Mouse (Mus musculus): Measurements from ENCODE around the gene Gm7694. TPM values are rescaled to one million over a fixed set of nuclear protein-coding genes. Genes with fewer than 3 reads are reported as not detected.

Gene Gm7694
- polyA plus RNA-seq (2021): 4.0 TPM

- ATAC-seq: no peak
- ChIA-PET CTCF (no interaction called here), POLR2A (no interaction called here)
- no peaks in the 10 kb centered on the region for H3K27me3 ChIP-seq
- no peak for TF ChIP-seq CTCF (IDR thresholded peaks at IDR 0.05)
- DNase-seq (ENCODE audit: low read depth, low spot score): no peak
- in situ Hi-C loops (cut with MboI; ENCODE audit: low pct_unique_long_range_greater_than_20kb): no loop called here
Measured at GRCm38 (mm10) chr1:170306232-170306631, at the start of gene Gm7694. Gene Gm7694, minus strand, starts transcription at chr1:170306332.

GRCm38 (mm10) chr1:170353335-170353734 is 47.2 kb upstream of the Gm7694 start:
- ChIA-PET POLR2A (no interaction called here), CTCF (no interaction called here)
- H3K27me3 ChIP-seq: no peaks in the 10 kb centered on the region
- in situ Hi-C loops (cut with MboI; ENCODE audit: low pct_unique_long_range_greater_than_20kb): no loop called here
- no peak for TF ChIP-seq CTCF (IDR thresholded peaks at IDR 0.05)
- DNase-seq (ENCODE audit: low read depth, low spot score) (no peak), ATAC-seq (no peak)

- POLR2A ChIA-PET: no interaction called here
- no peak for DNase-seq (ENCODE audit: low read depth, low spot score)
- TF ChIP-seq CTCF (IDR thresholded peaks at IDR 0.05): no peak
- H3K27me3 ChIP-seq: no peaks in the 10 kb centered on the region
- ATAC-seq: no peak
- CTCF ChIA-PET: interaction anchor here (1.6 to 1.7 kb wide), 2 partner anchors 12 to 262 kb away, joined by 3 to 5 read pairs; no protein-coding TSS in a partner anchor
- in situ Hi-C loops (cut with MboI; ENCODE audit: low pct_unique_long_range_greater_than_20kb): no loop called here
Measured at GRCm38 (mm10) chr1:170351080-170351479, 44.9 kb upstream of the Gm7694 start.

- ChIA-PET CTCF (interaction anchor here (0.8 to 0.9 kb wide), 2 partner anchors 19 to 38 kb away, joined by 3 read pairs; no protein-coding TSS in a partner anchor), POLR2A (no interaction called here)
- ATAC-seq (no peak), DNase-seq (ENCODE audit: low read depth, low spot score) (no peak)
- no peaks in the 10 kb centered on the region for H3K27me3 ChIP-seq
- in situ Hi-C loops (cut with MboI; ENCODE audit: low pct_unique_long_range_greater_than_20kb): no loop called here
- no peak for TF ChIP-seq CTCF (IDR thresholded peaks at IDR 0.05)
Measured at GRCm38 (mm10) chr1:170346266-170346665, 40.1 kb upstream of the Gm7694 start.

GRCm38 (mm10) chr1:170343906-170344305 is 37.8 kb upstream of the Gm7694 start:
- H3K27me3 ChIP-seq: no peaks in the 10 kb centered on the region
- in situ Hi-C loops (cut with MboI; ENCODE audit: low pct_unique_long_range_greater_than_20kb): no loop called here
- ChIA-PET CTCF (no interaction called here), POLR2A (interaction anchor here (0.7 kb wide), 1 partner anchor 1093 kb away, joined by 4 read pairs; no protein-coding TSS in a partner anchor)
- no peak for TF ChIP-seq CTCF (IDR thresholded peaks at IDR 0.05)
- ATAC-seq (no peak), DNase-seq (ENCODE audit: low read depth, low spot score) (no peak)

GRCm38 (mm10) chr1:170343081-170343480 is 36.9 kb upstream of the Gm7694 start:
- ChIA-PET CTCF (no interaction called here), POLR2A (no interaction called here)
- no peak for TF ChIP-seq CTCF (IDR thresholded peaks at IDR 0.05)
- ATAC-seq: no peak
- in situ Hi-C loops (cut with MboI; ENCODE audit: low pct_unique_long_range_greater_than_20kb): no loop called here
- H3K27me3 ChIP-seq: no peaks in the 10 kb centered on the region
- no peak for DNase-seq (ENCODE audit: low read depth, low spot score)

- ChIA-PET CTCF (no interaction called here), POLR2A (no interaction called here)
- H3K27me3 ChIP-seq: no peaks in the 10 kb centered on the region
- in situ Hi-C loops (cut with MboI; ENCODE audit: low pct_unique_long_range_greater_than_20kb): no loop called here
- DNase-seq (ENCODE audit: low read depth, low spot score): no peak
- no peak for TF ChIP-seq CTCF (IDR thresholded peaks at IDR 0.05)
- no peak for ATAC-seq
Measured at GRCm38 (mm10) chr1:170339943-170340342, 33.8 kb upstream of the Gm7694 start.

- in situ Hi-C loops (cut with MboI; ENCODE audit: low pct_unique_long_range_greater_than_20kb): no loop called here
- ChIA-PET CTCF (no interaction called here), POLR2A (no interaction called here)
- no peak for DNase-seq (ENCODE audit: low read depth, low spot score)
- no peaks in the 10 kb centered on the region for H3K27me3 ChIP-seq
- no peak for TF ChIP-seq CTCF (IDR thresholded peaks at IDR 0.05)
- ATAC-seq: no peak
Measured at GRCm38 (mm10) chr1:170332775-170333174, 26.6 kb upstream of the Gm7694 start.

- in situ Hi-C loops (cut with MboI; ENCODE audit: low pct_unique_long_range_greater_than_20kb): no loop called here
- no peak for TF ChIP-seq CTCF (IDR thresholded peaks at IDR 0.05)
- ATAC-seq (no peak), DNase-seq (ENCODE audit: low read depth, low spot score) (no peak)
- CTCF ChIA-PET: no interaction called here
- no peaks in the 10 kb centered on the region for H3K27me3 ChIP-seq
- POLR2A ChIA-PET: no interaction called here
Measured at GRCm38 (mm10) chr1:170331926-170332325, 25.8 kb upstream of the Gm7694 start.

- CTCF ChIA-PET: no interaction called here
- in situ Hi-C loops (cut with MboI; ENCODE audit: low pct_unique_long_range_greater_than_20kb): no loop called here
Measured at GRCm38 (mm10) chr1:170325277-170325676, 19.1 kb upstream of the Gm7694 start.

GRCm38 (mm10) chr1:170324312-170324711 is 18.2 kb upstream of the Gm7694 start:
- DNase-seq (ENCODE audit: low read depth, low spot score) (no peak), ATAC-seq (no peak)
- ChIA-PET CTCF (no interaction called here), POLR2A (no interaction called here)
- in situ Hi-C loops (cut with MboI; ENCODE audit: low pct_unique_long_range_greater_than_20kb): no loop called here
- no peak for TF ChIP-seq CTCF (IDR thresholded peaks at IDR 0.05)
- H3K27me3 ChIP-seq: no peaks in the 10 kb centered on the region

More at GRCm38 (mm10) chr1:170325277-170325676, 19.1 kb upstream of the Gm7694 start:
- H3K27me3 ChIP-seq: no peaks in the 10 kb centered on the region
- POLR2A ChIA-PET: no interaction called here
- ATAC-seq (no peak), DNase-seq (ENCODE audit: low read depth, low spot score) (no peak)
- no peak for TF ChIP-seq CTCF (IDR thresholded peaks at IDR 0.05)

- TF ChIP-seq CTCF (IDR thresholded peaks at IDR 0.05): no peak
- CTCF ChIA-PET: no interaction called here
- H3K27me3 ChIP-seq: no peaks in the 10 kb centered on the region
- in situ Hi-C loops (cut with MboI; ENCODE audit: low pct_unique_long_range_greater_than_20kb): no loop called here
- DNase-seq (ENCODE audit: low read depth, low spot score): no peak
- POLR2A ChIA-PET: no interaction called here
- no peak for ATAC-seq
Measured at GRCm38 (mm10) chr1:170323001-170323400, 16.9 kb upstream of the Gm7694 start.
